In the genomic region with DNA sequence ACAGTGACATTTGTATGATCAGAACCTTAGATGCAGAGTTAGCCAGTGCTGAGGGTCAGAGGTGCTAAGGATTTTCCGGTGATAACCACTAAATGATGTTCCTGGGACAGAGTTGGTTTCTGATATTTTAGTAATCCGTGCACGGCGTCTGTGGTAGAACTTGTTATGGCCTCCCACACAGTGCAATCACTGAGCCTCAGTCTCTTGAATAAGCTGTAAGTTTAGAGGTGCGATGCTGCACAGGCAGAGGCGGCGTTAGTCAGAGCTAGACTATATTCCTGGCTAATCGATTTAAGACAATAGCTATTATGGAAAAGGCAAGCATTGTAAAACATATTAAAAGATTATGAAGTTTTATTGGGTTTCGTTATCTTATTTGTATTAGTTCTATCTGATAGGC, we compare ENCODE assay signal across 11 mouse cellular contexts.
"Had no signal": no experiment of that assay in that cellular context is flagged by ENCODE, and none has a peak within 500 bp of the region (broad histone marks: within the 10 kb centered on the region; RNA-seq: fewer than 3 reads in every experiment).

No protein-coding gene starts in this region.

- DNase-seq: liver, embryonic 13.5 days; liver, postnatal 0 days; lung, adult 2 months; lung, postnatal 14 days; lung, postnatal 36 days; right cerebral cortex, postnatal 25 days; thymus, adult 18-20 months; thymus, postnatal 14 days; thymus, postnatal 36 days had no signal

- ATAC-seq: liver, postnatal 0 days; lung, postnatal 0 days; midbrain, embryonic 15.5 days had no signal
